ENCODE assay signal across 11 mouse cellular contexts in the genomic region with DNA sequence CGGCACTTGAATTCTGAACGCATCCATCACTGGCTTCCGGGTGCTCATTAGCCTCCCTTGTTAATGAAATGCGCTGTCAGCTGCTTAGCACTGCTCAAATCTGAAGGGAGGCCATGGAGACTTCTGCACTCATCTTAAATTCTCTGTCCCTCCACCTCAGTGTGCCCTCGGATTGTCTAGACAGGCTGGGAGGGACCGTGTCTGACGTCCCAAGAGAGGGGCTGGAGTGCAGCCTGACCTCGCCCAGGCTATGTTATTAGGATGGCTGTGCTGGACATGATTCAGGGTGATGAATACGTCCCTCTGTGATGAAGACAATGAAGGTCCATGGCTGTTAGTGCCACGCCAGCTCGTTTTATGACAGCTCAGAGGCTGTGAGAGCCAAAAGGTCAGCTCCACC.
DNase-seq lines count a peak whose midpoint lies in the region; ATAC-seq and TF ChIP-seq lines count a peak whose summit lies in the region.
"Had no signal": no experiment of that assay in that cellular context is flagged by ENCODE, and none has a peak within 500 bp of the region (broad histone marks: within the 10 kb centered on the region; RNA-seq: fewer than 3 reads in every experiment).

No protein-coding gene starts in this region.

- DNase-seq in gastrocnemius, adult 2 months = peak; percentile 58
- no peak for DNase-seq in gastrocnemius, adult 18-20 months (ENCODE audit: low spot score)
- peak; percentile 58 for DNase-seq in adrenal gland, postnatal 10 days
- DNase-seq in embryonic facial prominence, embryonic 10.5 days (ENCODE audit: low spot score) = no peak
- DNase-seq in layer of hippocampus, postnatal 25 days (ENCODE audit: extremely low spot score in 1 of 2, low spot score in 1 of 2) = no peak
- no peak for DNase-seq in thymus, adult 18-20 months

- H3K36me3 ChIP-seq in embryonic facial prominence, embryonic 10.5 days (replicated peaks) = peaks cover 31% of the 10 kb centered on the region
- H3K36me3 ChIP-seq in midbrain, embryonic 15.5 days (replicated peaks) = peaks cover 15% of the 10 kb centered on the region; the same call in 1 of the 2 replicates
- 0 out of 2 replicates have a peak, but pooled peaks cover 7% of the 10 kb centered on the region for H3K36me3 ChIP-seq in kidney, embryonic 16.5 days (ENCODE audit: insufficient read depth, low read length)

- H3K4me3 ChIP-seq in gastrocnemius, adult 2 months = no peak overlapping the region
- no peak overlapping the region for H3K4me3 ChIP-seq in embryonic facial prominence, embryonic 10.5 days
- H3K4me3 ChIP-seq in midbrain, embryonic 15.5 days = no peak overlapping the region
- H3K4me3 ChIP-seq in kidney, embryonic 16.5 days (ENCODE audit: low read length) = no peak overlapping the region
- H3K4me3 ChIP-seq: liver, embryonic 12.5 days had no signal

- no peak for TF ChIP-seq CTCF in gastrocnemius, adult 2 months (IDR thresholded peaks at IDR 0.05)

- peak overlapping the region; percentile 40; the same call in 1 of the 2 replicates for H3K27ac ChIP-seq in gastrocnemius, adult 2 months
- 0 out of 2 replicates have a peak overlapping the region, but pooled peaks have one; percentile 19 for H3K27ac ChIP-seq in embryonic facial prominence, embryonic 10.5 days (replicated peaks)
- no peak overlapping the region for H3K27ac ChIP-seq in midbrain, embryonic 15.5 days
- no peak overlapping the region for H3K27ac ChIP-seq in kidney, embryonic 16.5 days (ENCODE audit: low read length)

- 68% methylated on average over 11 of the region's 11 CpGs for WGBS in embryonic facial prominence, embryonic 10.5 days
- 53% methylated on average over 11 of the region's 11 CpGs for WGBS in midbrain, embryonic 15.5 days
- 61% methylated on average over 11 of the region's 11 CpGs for WGBS in kidney, embryonic 16.5 days

- no peak overlapping the region for H3K9ac ChIP-seq in midbrain, embryonic 15.5 days
- no peak overlapping the region for H3K9ac ChIP-seq in kidney, embryonic 16.5 days (replicated peaks; ENCODE audit: low read length)
- H3K9ac ChIP-seq: liver, embryonic 12.5 days had no signal

- H3K27me3 ChIP-seq in embryonic facial prominence, embryonic 10.5 days (replicated peaks; ENCODE audit: low read depth, poor library complexity, severe bottlenecking) = no peaks in the 10 kb centered on the region
- H3K27me3 ChIP-seq in midbrain, embryonic 15.5 days (replicated peaks) = no peaks in the 10 kb centered on the region
- no peaks in the 10 kb centered on the region for H3K27me3 ChIP-seq in kidney, embryonic 16.5 days (ENCODE audit: insufficient read depth, low read length)
- H3K27me3 ChIP-seq: liver, embryonic 12.5 days; Patski had no signal

- no peak overlapping the region for H3K4me2 ChIP-seq in midbrain, embryonic 15.5 days
- no peak overlapping the region for H3K4me2 ChIP-seq in kidney, embryonic 16.5 days (replicated peaks; ENCODE audit: low read depth, low read length)
- H3K4me2 ChIP-seq: heart, embryonic 11.5 days; liver, embryonic 12.5 days had no signal

- no peaks in the 10 kb centered on the region for H3K9me3 ChIP-seq in embryonic facial prominence, embryonic 10.5 days
- H3K9me3 ChIP-seq in midbrain, embryonic 15.5 days = no peaks in the 10 kb centered on the region
- no peaks in the 10 kb centered on the region for H3K9me3 ChIP-seq in kidney, embryonic 16.5 days (ENCODE audit: low read length)
- H3K9me3 ChIP-seq: liver, embryonic 12.5 days had no signal

- peak; percentile 28; the same call in 1 of the 2 replicates for ATAC-seq in midbrain, embryonic 15.5 days (replicated peaks)
- no peak for ATAC-seq in kidney, embryonic 16.5 days (ENCODE audit: low FRiP score, low TSS enrichment)
- ATAC-seq: liver, embryonic 12.5 days; Patski had no signal

- intact Hi-C loops in gastrocnemius, adult 2 months (cut with DNase I) = no loop called here

- peaks cover 23% of the 10 kb centered on the region for H3K4me1 ChIP-seq in embryonic facial prominence, embryonic 10.5 days
- H3K4me1 ChIP-seq in midbrain, embryonic 15.5 days = peaks cover 7% of the 10 kb centered on the region; the same call in 1 of the 2 replicates
- H3K4me1 ChIP-seq in kidney, embryonic 16.5 days (ENCODE audit: insufficient read depth, low read length) = peaks cover 21% of the 10 kb centered on the region

Comparison
In these comparisons a context has a peak if more than half of its experiments do, and no peak if none do; other contexts are left out.
1. DNase-seq: peak in gastrocnemius, adult 2 months (single experiment) and adrenal gland, postnatal 10 days (single experiment); none in gastrocnemius, adult 18-20 months (single experiment), embryonic facial prominence, embryonic 10.5 days (single experiment), layer of hippocampus, postnatal 25 days (0 of 2) and thymus, adult 18-20 months (0 of 2).
2. H3K27ac ChIP-seq: peak in gastrocnemius, adult 2 months (single experiment) and embryonic facial prominence, embryonic 10.5 days (single experiment); none in midbrain, embryonic 15.5 days (single experiment) and kidney, embryonic 16.5 days (single experiment).